ENCODE assay signal across 7 mouse cellular contexts in the genomic region with DNA sequence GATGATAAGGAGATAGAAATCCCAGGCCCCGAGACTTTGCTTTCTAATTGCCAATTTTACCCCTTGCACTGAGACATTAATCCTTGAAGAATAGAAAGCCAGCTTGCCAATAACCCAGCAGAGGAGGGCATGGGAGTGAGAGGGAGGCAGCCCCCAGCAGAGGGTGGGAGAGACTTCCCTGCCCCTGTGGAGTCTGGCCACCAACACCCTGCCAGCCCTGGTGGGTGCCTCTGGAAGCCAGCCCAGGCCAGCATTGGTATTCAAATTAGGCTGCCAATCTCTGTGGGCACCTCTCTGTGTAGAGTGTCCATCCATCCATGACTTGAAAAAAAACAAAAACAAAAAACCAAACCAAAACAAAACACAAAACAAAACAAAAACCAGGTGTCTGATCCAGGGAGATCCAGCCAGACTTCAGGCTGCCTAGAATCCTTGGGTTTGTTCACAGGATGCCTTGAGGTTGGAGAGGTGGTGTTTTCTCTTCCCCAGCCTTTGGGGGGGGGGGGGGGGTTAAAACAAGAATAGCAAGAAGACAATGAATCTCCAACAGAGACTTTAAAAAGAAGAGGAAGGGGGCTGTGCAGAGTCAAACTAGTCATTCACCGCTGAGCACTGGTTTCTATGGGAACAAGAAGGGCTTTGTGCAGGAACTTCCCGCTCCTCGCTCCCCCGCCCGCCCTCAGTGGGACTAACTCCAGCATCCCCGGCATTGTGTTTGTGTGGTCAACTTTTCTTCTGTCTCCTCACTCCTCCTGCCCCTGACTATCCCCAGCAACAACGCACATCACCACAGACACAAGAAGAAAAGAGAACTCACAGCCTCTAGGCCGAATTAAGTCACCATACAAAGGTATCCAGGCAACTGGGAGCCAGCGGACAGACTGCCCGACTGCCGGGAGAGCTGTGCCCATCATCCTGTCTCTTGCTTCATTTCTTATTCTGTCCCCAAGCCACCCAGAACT.
A peak's percentile ranks its signal among the peaks of the same experiment; 100 is the strongest.
DNase-seq lines count a peak whose midpoint lies in the region; ATAC-seq and TF ChIP-seq lines count a peak whose summit lies in the region.

No protein-coding gene starts in this region.

- H3K4me2 ChIP-seq in limb, embryonic 15.5 days = peak overlapping the region; percentile 36

- no peak for TF ChIP-seq POLR2A in cerebellum, adult 2 months (IDR thresholded peaks at IDR 0.05; ENCODE audit: borderline replicate concordance, insufficient read depth, low read length)

- H3K27me3 ChIP-seq in cerebellum, adult 2 months (ENCODE audit: control insufficient read depth, insufficient read depth, low read length) = no peaks in the 10 kb centered on the region; the same call in 1 of the 2 replicates
- no peaks in the 10 kb centered on the region for H3K27me3 ChIP-seq in limb, embryonic 15.5 days

- no peaks in the 10 kb centered on the region for H3K9me3 ChIP-seq in limb, embryonic 15.5 days

- WGBS in cerebellum, adult 2 months = 19% methylated on average over 12 of the region's 12 CpGs
- WGBS in limb, embryonic 15.5 days = 12% methylated on average over 12 of the region's 12 CpGs

- H3K4me1 ChIP-seq in cerebellum, adult 2 months (ENCODE audit: control insufficient read depth, insufficient read depth, low read length) = peaks cover 9% of the 10 kb centered on the region
- H3K4me1 ChIP-seq in limb, embryonic 15.5 days = peaks cover 17% of the 10 kb centered on the region

- H3K9ac ChIP-seq in limb, embryonic 15.5 days = no peak overlapping the region

- peak overlapping the region; percentile 67; the same call in 1 of the 2 replicates for H3K27ac ChIP-seq in cerebellum, adult 2 months (ENCODE audit: insufficient read depth, low read length)
- H3K27ac ChIP-seq in limb, embryonic 15.5 days = no peak overlapping the region

- H3K4me3 ChIP-seq in cerebellum, adult 2 months (replicated peaks; ENCODE audit: insufficient read depth, low read depth, low read length) = no peak overlapping the region
- peak overlapping the region; percentile 17 for H3K4me3 ChIP-seq in limb, embryonic 15.5 days

- no peaks in the 10 kb centered on the region for H3K36me3 ChIP-seq in limb, embryonic 15.5 days

- no peak for ATAC-seq in limb, embryonic 15.5 days (ENCODE audit: insufficient number of reproducible peaks, low FRiP score, low TSS enrichment, low read depth)

- DNase-seq in R1 (ENCODE audit: low read depth, low spot score) = peak; percentile 97
- DNase-seq in cerebellum, adult 2 months = peak; percentile 32 to 58
- DNase-seq in forelimb bud, embryonic 11.5 days (ENCODE audit: low read depth, low spot score) = peak; percentile 43
- peak; percentile 48 for DNase-seq in kidney, postnatal 14 days
- DNase-seq in right cerebral cortex, postnatal 14 days = peak; percentile 68
- DNase-seq in thymus, postnatal 10 days (ENCODE audit: low spot score in 2 of 2) = no peak

- TF ChIP-seq CTCF in cerebellum, adult 2 months (IDR thresholded peaks at IDR 0.05; ENCODE audit: borderline replicate concordance, insufficient read depth, low read depth, low read length) = no peak

Comparison
In these comparisons a context has a peak if more than half of its experiments do, and no peak if none do; other contexts are left out.
1. DNase-seq: peak in R1 (single experiment), cerebellum, adult 2 months (2 of 2), forelimb bud, embryonic 11.5 days (single experiment), kidney, postnatal 14 days (single experiment) and right cerebral cortex, postnatal 14 days (single experiment); none in thymus, postnatal 10 days (0 of 2).